Comparison of ENCODE assay signal across 10 mouse cellular contexts in the genomic region with DNA sequence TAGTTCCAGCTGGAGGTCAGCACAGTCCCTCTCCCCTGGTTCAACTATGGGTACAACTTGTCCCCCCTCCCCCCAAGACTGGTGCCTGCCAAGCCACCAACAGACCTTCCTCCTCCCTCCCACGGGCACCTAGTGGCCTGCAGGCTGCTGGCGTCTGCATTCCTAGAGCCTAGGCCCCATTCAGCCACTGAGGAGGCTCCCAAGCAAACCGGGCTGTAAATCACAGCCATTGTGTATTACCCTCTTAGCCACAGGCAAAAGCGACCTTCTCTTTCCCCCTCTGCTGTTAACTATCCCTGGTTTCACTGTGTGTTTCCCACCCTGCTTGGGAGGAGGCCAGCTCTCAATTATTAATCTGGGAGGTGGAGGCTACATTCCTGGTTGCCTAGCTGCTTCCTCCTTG. TPM values are rescaled to one million over a fixed set of nuclear protein-coding genes. Genes with fewer than 3 reads are reported as not detected.
DNase-seq lines count a peak whose midpoint lies in the region; ATAC-seq and TF ChIP-seq lines count a peak whose summit lies in the region.
"Had no signal": no experiment of that assay in that cellular context is flagged by ENCODE, and none has a peak within 500 bp of the region (broad histone marks: within the 10 kb centered on the region; RNA-seq: fewer than 3 reads in every experiment).

No protein-coding gene starts in this region.

- DNase-seq in heart, postnatal 0 days (ENCODE audit: low spot score): peak; percentile 44
- DNase-seq in heart, postnatal 36 days: no peak
- peak; percentile 66 for DNase-seq in embryo, embryonic 11 days
- no peak for DNase-seq in hindbrain, postnatal 0 days (ENCODE audit: low spot score)
- DNase-seq in mesoderm, embryonic 11.5 days (ENCODE audit: low read depth, low spot score): peak; percentile 75
- DNase-seq in layer of hippocampus, adult 18-20 months (ENCODE audit: low spot score in 2 of 2): no peak
- DNase-seq in gastrocnemius, adult 18-20 months (ENCODE audit: low spot score): no peak
- no peak for DNase-seq in adrenal gland, postnatal 14 days
- DNase-seq: layer of hippocampus, postnatal 36 days had no signal

- peak overlapping the region; percentile 18; the same call in 1 of the 2 replicates for H3K27ac ChIP-seq in heart, postnatal 0 days (ENCODE audit: low read depth)
- H3K27ac ChIP-seq in hindbrain, postnatal 0 days: no peak overlapping the region

- no peaks in the 10 kb centered on the region for H3K9me3 ChIP-seq in heart, postnatal 0 days (replicated peaks; ENCODE audit: control insufficient read depth, low read length)
- no peaks in the 10 kb centered on the region for H3K9me3 ChIP-seq in hindbrain, postnatal 0 days (ENCODE audit: low read length)
- H3K9me3 ChIP-seq: megakaryocyte, embryonic 14.5 days had no signal

- intact Hi-C loops in heart, postnatal 36 days (cut with DNase I): no loop called here

- no peak overlapping the region for H3K4me3 ChIP-seq in heart, postnatal 0 days (ENCODE audit: low read depth, low read length)
- H3K4me3 ChIP-seq in hindbrain, postnatal 0 days (ENCODE audit: low read length): no peak overlapping the region
- H3K4me3 ChIP-seq: megakaryocyte, embryonic 14.5 days had no signal

- no peaks in the 10 kb centered on the region for H3K36me3 ChIP-seq in heart, postnatal 0 days (replicated peaks; ENCODE audit: control insufficient read depth, insufficient read depth, low read length)
- H3K36me3 ChIP-seq in hindbrain, postnatal 0 days (ENCODE audit: insufficient read depth, low read length): no peaks in the 10 kb centered on the region

- TF ChIP-seq EP300 in heart, postnatal 0 days (IDR thresholded peaks at IDR 0.05; ENCODE audit: low read depth): no peak

- no peak overlapping the region for H3K9ac ChIP-seq in heart, postnatal 0 days (replicated peaks; ENCODE audit: low read depth, low read length)
- no peak overlapping the region for H3K9ac ChIP-seq in hindbrain, postnatal 0 days (replicated peaks; ENCODE audit: low read length)

- peaks cover 78% of the 10 kb centered on the region for H3K4me1 ChIP-seq in heart, postnatal 0 days (ENCODE audit: control insufficient read depth, insufficient read depth)
- H3K4me1 ChIP-seq in hindbrain, postnatal 0 days (ENCODE audit: insufficient read depth, low read length): peaks cover 8% of the 10 kb centered on the region

- no peak for TF ChIP-seq CTCF in heart, postnatal 0 days (IDR thresholded peaks at IDR 0.05; ENCODE audit: low read depth)
- peak; percentile 14; the same call in 1 of the 2 replicates for TF ChIP-seq CTCF in hindbrain, postnatal 0 days (IDR thresholded peaks at IDR 0.05; ENCODE audit: low read depth)

- H3K27me3 ChIP-seq in heart, postnatal 0 days (ENCODE audit: control insufficient read depth, insufficient read depth, low read length): no peaks in the 10 kb centered on the region
- H3K27me3 ChIP-seq in hindbrain, postnatal 0 days (ENCODE audit: insufficient read depth, low read length): no peaks in the 10 kb centered on the region

- ATAC-seq in heart, postnatal 0 days (ENCODE audit: insufficient read depth, low read depth): no peak
- ATAC-seq in hindbrain, postnatal 0 days: no peak

- WGBS in heart, postnatal 0 days: 16% methylated on average over 4 of the region's 4 CpGs
- 10% methylated on average over 4 of the region's 4 CpGs for WGBS in hindbrain, postnatal 0 days

- no peak overlapping the region for H3K4me2 ChIP-seq in heart, postnatal 0 days (ENCODE audit: low read depth, low read length)
- no peak overlapping the region for H3K4me2 ChIP-seq in hindbrain, postnatal 0 days (ENCODE audit: low read depth, low read length)

RNA-seq across cellular contexts. Expression of a gene that starts 56.3 kb away (rescaled TPM):
- 68.4 and 93.1 TPM in 2 replicates for total RNA-seq in heart, postnatal 0 days (2014; rRNA removed; ENCODE audit: low replicate concordance)
- polyA plus RNA-seq in heart, postnatal 0 days (2015; fragmentation: Nextera tagmentation; extraction: Ambion mirVana): 5.6 and 6.7 TPM in 2 replicates
- 10 to 100 TPM; 11.4 to 16.3 TPM for total RNA-seq in heart, postnatal 36 days (2021)
- 11.9 and 13.2 TPM in 2 replicates for total RNA-seq in hindbrain, postnatal 0 days (2014; rRNA removed)
- 1.3 and 1.7 TPM in 2 replicates for polyA plus RNA-seq in hindbrain, postnatal 0 days (2015; fragmentation: Nextera tagmentation; extraction: Ambion mirVana)
- 1 to 10 TPM; 1.3 to 2.5 TPM for total RNA-seq in layer of hippocampus, adult 18-20 months (2021)
- 1 to 10 TPM; 5.1 TPM for total RNA-seq in gastrocnemius, adult 18-20 months (2021)
- total RNA-seq in adrenal gland, postnatal 14 days (2021): 11.1 and 12.0 TPM in 2 replicates

Comparison
In these comparisons a context has a peak if more than half of its experiments do, and no peak if none do; other contexts are left out.
1. DNase-seq: peak in heart, postnatal 0 days (single experiment), embryo, embryonic 11 days (single experiment) and mesoderm, embryonic 11.5 days (single experiment); none in heart, postnatal 36 days (0 of 2), hindbrain, postnatal 0 days (single experiment), layer of hippocampus, adult 18-20 months (0 of 2), gastrocnemius, adult 18-20 months (single experiment) and adrenal gland, postnatal 14 days (single experiment).